Mouse (Mus musculus) lung, postnatal 0 days (tissue): ENCODE measurements around the gene Psg27. TPM values are rescaled to one million over a fixed set of nuclear protein-coding genes. Genes with fewer than 3 reads are reported as not detected.

Source experiments
- ATAC-seq: fragments of 200-750 bp; cut with Nextera tagmentation; 2 replicates; pipeline ENCODE4 v1.8.0; 2017; ENCODE audit warnings: moderate library complexity
- DNase-seq: peaks from one replicate; pipeline ENCODE4 v3.0.0-alpha.2; 2016; ENCODE audit warnings: low spot score
- H3K27ac ChIP-seq: fragments of 300-500 bp; sonication (generic); 2 replicates; pipeline ENCODE4 v1.5.1; 2014; ENCODE audit warnings: antibody characterized with exemption, mild to moderate bottlenecking, low read length, mixed read lengths
- H3K27me3 ChIP-seq: fragments of 300-500 bp; sonication (generic); replicated peaks from 2 replicates; pipeline ENCODE4 v1.6.1; 2014; ENCODE audit warnings: low read length, mixed read lengths; ENCODE audit not compliant: insufficient read depth
- H3K36me3 ChIP-seq: fragments of 300-500 bp; sonication (generic); 2 replicates; pipeline ENCODE4 v1.6.1; 2014; ENCODE audit warnings: low read length, mixed read lengths; ENCODE audit not compliant: insufficient read depth
- H3K4me1 ChIP-seq: fragments of 300-500 bp; sonication (generic); 2 replicates; pipeline ENCODE4 v1.6.1; 2014; ENCODE audit warnings: antibody characterized with exemption, low read depth, low read length, mixed read lengths; ENCODE audit not compliant: insufficient read depth
- H3K4me2 ChIP-seq: fragments of 300-500 bp; sonication (generic); replicated peaks from 2 replicates; pipeline ENCODE4 v1.6.1; 2014; ENCODE audit warnings: low read depth, mild to moderate bottlenecking, low read length, moderate library complexity, mixed read lengths
- H3K4me3 ChIP-seq: fragments of 300-500 bp; sonication (generic); 2 replicates; pipeline ENCODE4 v1.5.1; 2014; ENCODE audit warnings: low read depth, low read length
- H3K9ac ChIP-seq: fragments of 300-500 bp; sonication (generic); replicated peaks from 2 replicates; pipeline ENCODE4 v1.6.1; 2014; ENCODE audit warnings: low read depth, mild to moderate bottlenecking
- H3K9me3 ChIP-seq: fragments of 300-500 bp; sonication (generic); 2 replicates; pipeline ENCODE4 v1.6.1; 2016; ENCODE audit warnings: low read length, mixed read lengths
- CTCF ChIP-seq: IDR thresholded peaks from 2 replicates; pipeline ENCODE4 v1.5.1; 2016; ENCODE audit warnings: antibody characterized with exemption, mild to moderate bottlenecking
- EP300 ChIP-seq: IDR thresholded peaks from 2 replicates; pipeline ENCODE4 v1.6.1; 2016; ENCODE audit warnings: antibody characterized with exemption, mild to moderate bottlenecking, control low read depth
- WGBS: fragments of 180-500 bp; shearing (Covaris S2); extraction: QIAGEN DNeasy Blood & Tissue Kit; methylation state at CpG from one replicate; pipeline ENCODE4 v1.1.7; 2014; 5-methylcytosine and 5-hydroxymethylcytosine counted together
- polyA plus RNA-seq: library from polyadenylated mRNA; unstranded; fragments of >200 nt; fragmentation: Nextera tagmentation; extraction: Ambion mirVana; gene quantifications from 2 replicates; pipeline ENCODE4 v1.2.1, GENCODE M21; 2015

The Psg27 gene
- polyA plus RNA-seq, 1 experiment from 2014 or later: not detected

- Histone ChIP-seq H3K9ac (no peak overlapping the region), H3K27ac (no peak overlapping the region), H3K36me3 (no peaks in the 10 kb centered on the region), H3K9me3 (no peaks in the 10 kb centered on the region), H3K4me1 (no peaks in the 10 kb centered on the region), H3K27me3 (no peaks in the 10 kb centered on the region), H3K4me2 (no peak overlapping the region), H3K4me3 (no peak overlapping the region)
- no peak for DNase-seq
- WGBS: 21% methylated on average over 9 of the region's 9 CpGs
- TF ChIP-seq CTCF: peak; percentile 31
- no peak for TF ChIP-seq EP300
- no peak for ATAC-seq
Observed at GRCm38 (mm10) chr7:18511479-18511878, 55.6 kb downstream of the Psg27 start.

Other genes starting within 250 kb of the Psg27 start
- gene Psg18, start 212.3 kb downstream of the Psg27 start, polyA plus RNA-seq: not detected in 2 replicates
- gene Psg28, start 135.3 kb downstream of the Psg27 start, polyA plus RNA-seq: not detected in 2 replicates
- gene Psg26, start 83.1 kb downstream of the Psg27 start, polyA plus RNA-seq: not detected in 2 replicates
- not detected in 2 replicates for gene Psg25, start 35.0 kb downstream of the Psg27 start, polyA plus RNA-seq
- gene Psg23, start 49.2 kb upstream of the Psg27 start, polyA plus RNA-seq: not detected in 2 replicates
- gene Psg21, start 89.4 kb upstream of the Psg27 start, polyA plus RNA-seq: not detected in 2 replicates
- gene Psg20, start 118.9 kb upstream of the Psg27 start, polyA plus RNA-seq: not detected in 2 replicates
- gene Psg22, start 150.8 kb upstream of the Psg27 start, polyA plus RNA-seq: not detected in 2 replicates
- gene Psg19, start 231.2 kb upstream of the Psg27 start, polyA plus RNA-seq: not detected in 2 replicates